ENCODE assay signal across 29 mouse cellular contexts in the genomic region with DNA sequence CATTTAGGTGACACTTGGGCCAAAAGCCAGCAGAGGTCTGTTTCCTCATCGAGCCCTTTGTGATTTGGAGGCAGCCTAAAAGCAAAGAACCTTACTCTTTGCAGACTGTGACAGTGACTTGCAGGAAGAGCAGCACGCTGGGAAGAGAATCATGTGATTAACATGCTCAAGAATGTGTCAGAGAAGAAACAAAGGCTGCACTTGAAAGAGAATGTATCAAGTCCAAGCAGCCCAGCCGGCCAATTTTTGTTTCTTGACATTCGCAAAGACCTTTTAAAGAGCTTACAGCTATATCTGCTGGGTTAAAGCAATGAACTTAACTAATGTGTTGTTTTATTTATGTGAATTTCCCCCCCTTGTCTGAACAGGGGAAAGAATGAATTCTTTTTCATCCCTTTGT.
DNase-seq lines count a peak whose midpoint lies in the region; ATAC-seq and TF ChIP-seq lines count a peak whose summit lies in the region.
"Had no signal": no experiment of that assay in that cellular context is flagged by ENCODE, and none has a peak within 500 bp of the region (broad histone marks: within the 10 kb centered on the region; RNA-seq: fewer than 3 reads in every experiment).

No protein-coding gene starts in this region.

- no peak overlapping the region for H3K4me2 ChIP-seq in kidney, embryonic 15.5 days
- H3K4me2 ChIP-seq in lung, postnatal 0 days (replicated peaks; ENCODE audit: low read depth, low read length): no peak overlapping the region
- H3K4me2 ChIP-seq: embryonic facial prominence, embryonic 13.5 days; intestine, embryonic 15.5 days; liver, embryonic 15.5 days; midbrain, embryonic 11.5 days; neural tube, embryonic 13.5 days; stomach, embryonic 15.5 days had no signal

- no peak overlapping the region for H3K9ac ChIP-seq in kidney, embryonic 15.5 days
- H3K9ac ChIP-seq in lung, postnatal 0 days (replicated peaks; ENCODE audit: low read depth): no peak overlapping the region
- H3K9ac ChIP-seq: embryonic facial prominence, embryonic 13.5 days; intestine, embryonic 15.5 days; liver, embryonic 15.5 days; neural tube, embryonic 13.5 days; stomach, embryonic 15.5 days had no signal

- DNase-seq in kidney, postnatal 10 days: peak; percentile 24
- peak; percentile 42 for DNase-seq in lung, postnatal 0 days (ENCODE audit: low spot score)
- no peak for DNase-seq in lung, postnatal 14 days
- DNase-seq in NIH3T3 (ENCODE audit: low read depth) (peak; percentile 5), ZHBTc4 (ENCODE audit: low read depth, low spot score) (peak; percentile 29)
- no peak for DNase-seq in right cerebral cortex, postnatal 4 days
- DNase-seq: adrenal gland, postnatal 14 days; B cell, adult 2 months; cerebellum, adult 18-20 months; cerebellum, postnatal 10 days; gastrocnemius, postnatal 14 days; heart, postnatal 14 days; kidney, adult 2 months; kidney, postnatal 36 days; left cerebral cortex, postnatal 4 days; liver; lung, postnatal 10 days; right cerebral cortex, postnatal 14 days; thymus, adult 18-20 months; thymus, postnatal 25 days had no signal

- no peak for TF ChIP-seq EP300 in lung, postnatal 0 days (IDR thresholded peaks at IDR 0.05)

- WGBS in kidney, embryonic 15.5 days: 53% methylated on average over 4 of the region's 4 CpGs
- WGBS in lung, postnatal 0 days: 33% methylated on average over 4 of the region's 4 CpGs

- no peak for TF ChIP-seq CTCF in lung, postnatal 0 days (IDR thresholded peaks at IDR 0.05)

- no peak overlapping the region for H3K27ac ChIP-seq in kidney, embryonic 15.5 days
- H3K27ac ChIP-seq in lung, postnatal 0 days (ENCODE audit: low read length): no peak overlapping the region
- H3K27ac ChIP-seq: embryonic facial prominence, embryonic 13.5 days; forebrain, embryonic 10.5 days; hindbrain, embryonic 10.5 days; intestine, embryonic 15.5 days; liver, embryonic 15.5 days; neural tube, embryonic 13.5 days; stomach, embryonic 15.5 days had no signal

- no peaks in the 10 kb centered on the region for H3K36me3 ChIP-seq in kidney, embryonic 15.5 days
- no peaks in the 10 kb centered on the region for H3K36me3 ChIP-seq in lung, postnatal 0 days (ENCODE audit: insufficient read depth, low read length)
- H3K36me3 ChIP-seq: embryonic facial prominence, embryonic 13.5 days; forebrain, embryonic 10.5 days; hindbrain, embryonic 10.5 days; intestine, embryonic 15.5 days; liver, embryonic 15.5 days; neural tube, embryonic 13.5 days; stomach, embryonic 15.5 days had no signal

- peaks cover 15% of the 10 kb centered on the region for H3K4me1 ChIP-seq in kidney, embryonic 15.5 days
- no peaks in the 10 kb centered on the region for H3K4me1 ChIP-seq in lung, postnatal 0 days (ENCODE audit: insufficient read depth, low read depth, low read length)
- H3K4me1 ChIP-seq: intestine, embryonic 15.5 days; liver, embryonic 15.5 days; neural tube, embryonic 13.5 days had no signal

- no peak for ATAC-seq in kidney, embryonic 15.5 days (replicated peaks; ENCODE audit: low FRiP score)
- no peak for ATAC-seq in lung, postnatal 0 days
- ATAC-seq: intestine, embryonic 15.5 days had no signal

- no peak overlapping the region for H3K4me3 ChIP-seq in kidney, embryonic 15.5 days (replicated peaks)
- H3K4me3 ChIP-seq in lung, postnatal 0 days (ENCODE audit: low read depth, low read length): no peak overlapping the region
- H3K4me3 ChIP-seq: embryonic facial prominence, embryonic 13.5 days; forebrain, embryonic 10.5 days; hindbrain, embryonic 10.5 days; intestine, embryonic 15.5 days; liver, embryonic 15.5 days; neural tube, embryonic 13.5 days; stomach, embryonic 15.5 days had no signal

- H3K27me3 ChIP-seq in kidney, embryonic 15.5 days: no peaks in the 10 kb centered on the region
- no peaks in the 10 kb centered on the region for H3K27me3 ChIP-seq in lung, postnatal 0 days (replicated peaks; ENCODE audit: insufficient read depth, low read length)
- H3K27me3 ChIP-seq: embryonic facial prominence, embryonic 13.5 days; intestine, embryonic 15.5 days; liver, embryonic 15.5 days; neural tube, embryonic 13.5 days; stomach, embryonic 15.5 days had no signal

- no peaks in the 10 kb centered on the region for H3K9me3 ChIP-seq in kidney, embryonic 15.5 days (replicated peaks)
- H3K9me3 ChIP-seq in lung, postnatal 0 days (ENCODE audit: low read length): no peaks in the 10 kb centered on the region
- H3K9me3 ChIP-seq: embryonic facial prominence, embryonic 13.5 days; forebrain, embryonic 10.5 days; hindbrain, embryonic 10.5 days; intestine, embryonic 15.5 days; liver, embryonic 15.5 days; neural tube, embryonic 13.5 days; stomach, embryonic 15.5 days had no signal

Comparison
In these comparisons a context has a peak if more than half of its experiments do, and no peak if none do; other contexts are left out.
1. DNase-seq: peak in kidney, postnatal 10 days (single experiment), lung, postnatal 0 days (single experiment), NIH3T3 (single experiment) and ZHBTc4 (single experiment); none in lung, postnatal 14 days (single experiment) and right cerebral cortex, postnatal 4 days (single experiment).